Mouse (Mus musculus): ENCODE results near the gene F3.

DNA sequence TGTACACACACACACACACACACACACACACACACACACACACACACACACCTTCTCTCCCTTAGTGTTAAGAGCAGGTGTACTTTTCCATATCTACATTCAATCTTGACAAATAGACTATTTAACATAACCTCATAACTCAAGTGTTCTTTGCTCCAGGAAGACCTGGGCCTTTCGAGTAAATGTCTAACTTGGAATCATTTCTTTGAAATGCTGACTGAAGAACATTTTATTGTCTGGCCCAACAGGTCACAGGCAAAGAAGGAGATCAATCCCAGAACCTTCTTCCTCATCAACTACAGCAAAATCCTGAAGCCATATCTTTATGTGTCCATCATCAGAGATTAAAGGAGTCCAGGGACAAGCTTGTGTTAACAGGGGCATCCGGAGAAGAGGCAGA lies 8.9 kb upstream of the F3 start:
- no peak for TF ChIP-seq CTCF (IDR thresholded peaks at IDR 0.05; ENCODE audit: low read depth, low read length)
- TF ChIP-seq POLR2A (IDR thresholded peaks at IDR 0.05; ENCODE audit: borderline replicate concordance, low read depth, low read length) = no peak

Data from bone marrow macrophage, adult 2 months (primary cell).